Comparison of ENCODE assay signal across 17 mouse cellular contexts in the genomic region with DNA sequence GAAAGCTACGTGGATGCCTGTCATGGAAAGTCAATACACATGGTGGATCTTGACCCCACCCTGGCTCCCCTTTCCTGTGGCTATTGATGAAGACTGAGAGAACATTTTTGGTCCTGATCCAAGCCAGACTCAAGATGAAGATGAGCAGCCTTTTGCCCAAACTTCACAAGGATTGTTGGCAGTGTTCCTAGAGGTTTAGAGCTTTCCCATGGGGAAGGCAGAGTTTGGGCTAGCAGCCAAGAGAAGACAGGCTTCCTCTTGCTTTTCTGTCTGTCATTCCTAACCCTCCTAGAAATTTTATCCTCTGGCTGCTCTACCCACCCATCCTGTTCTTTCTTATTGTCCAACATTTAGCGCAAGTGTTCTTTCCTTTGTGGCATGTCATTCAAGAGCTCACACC.
DNase-seq lines count a peak whose midpoint lies in the region; ATAC-seq and TF ChIP-seq lines count a peak whose summit lies in the region.
"Had no signal": no experiment of that assay in that cellular context is flagged by ENCODE, and none has a peak within 500 bp of the region (broad histone marks: within the 10 kb centered on the region; RNA-seq: fewer than 3 reads in every experiment).

No protein-coding gene starts in this region.

- H3K27ac ChIP-seq in embryonic facial prominence, embryonic 13.5 days: peak overlapping the region; percentile 24
- H3K27ac ChIP-seq in embryonic facial prominence, embryonic 10.5 days (replicated peaks): no peak overlapping the region
- H3K27ac ChIP-seq in limb, embryonic 14.5 days (replicated peaks; ENCODE audit: low read depth, low read length): no peak overlapping the region
- H3K27ac ChIP-seq in limb, embryonic 10.5 days: no peak overlapping the region
- peak overlapping the region; percentile 45; the same call in 1 of the 2 replicates for H3K27ac ChIP-seq in embryonic facial prominence, embryonic 14.5 days (replicated peaks; ENCODE audit: low read depth, low read length)
- H3K27ac ChIP-seq: hindbrain, embryonic 15.5 days; liver, embryonic 12.5 days had no signal

- no peak for DNase-seq in embryonic facial prominence, embryonic 10.5 days (ENCODE audit: low spot score)
- DNase-seq in limb, embryonic 14.5 days (ENCODE audit: low spot score): peak; percentile 52
- DNase-seq in limb, embryonic 10.5 days (ENCODE audit: low spot score): no peak
- DNase-seq in Muller cell, postnatal 12 days (ENCODE audit: inconsistent ontology term): peak; percentile 47
- DNase-seq in embryonic facial prominence, embryonic 14.5 days (ENCODE audit: low spot score): peak; percentile 81
- no peak for DNase-seq in thymus, postnatal 14 days
- DNase-seq: adrenal gland, postnatal 14 days; embryo, embryonic 11 days; lung, postnatal 14 days; right cerebral cortex, postnatal 4 days had no signal

- H3K9me3 ChIP-seq in embryonic facial prominence, embryonic 13.5 days: no peaks in the 10 kb centered on the region
- H3K9me3 ChIP-seq in embryonic facial prominence, embryonic 10.5 days: no peaks in the 10 kb centered on the region
- H3K9me3 ChIP-seq in limb, embryonic 14.5 days (ENCODE audit: control insufficient read depth, low read length): no peaks in the 10 kb centered on the region
- no peaks in the 10 kb centered on the region for H3K9me3 ChIP-seq in limb, embryonic 10.5 days (replicated peaks)
- no peaks in the 10 kb centered on the region for H3K9me3 ChIP-seq in embryonic facial prominence, embryonic 14.5 days (ENCODE audit: control insufficient read depth, low read length)
- H3K9me3 ChIP-seq: heart, embryonic 12.5 days; hindbrain, embryonic 15.5 days; liver, embryonic 12.5 days had no signal

- no peak for TF ChIP-seq POLR2A in limb, embryonic 14.5 days (IDR thresholded peaks at IDR 0.05; ENCODE audit: borderline replicate concordance, extremely low read depth, insufficient read depth, insufficient read length)

- no peak overlapping the region for H3K4me2 ChIP-seq in embryonic facial prominence, embryonic 13.5 days
- no peak overlapping the region for H3K4me2 ChIP-seq in limb, embryonic 14.5 days (replicated peaks; ENCODE audit: low read depth, low read length, severe bottlenecking)
- no peak overlapping the region for H3K4me2 ChIP-seq in embryonic facial prominence, embryonic 14.5 days (ENCODE audit: low read depth, low read length)
- H3K4me2 ChIP-seq: heart, embryonic 12.5 days; hindbrain, embryonic 15.5 days; liver, embryonic 12.5 days had no signal

- ATAC-seq in embryonic facial prominence, embryonic 13.5 days (ENCODE audit: insufficient number of reproducible peaks, insufficient read depth, low FRiP score, low TSS enrichment, low read depth): no peak
- ATAC-seq in limb, embryonic 14.5 days (ENCODE audit: low FRiP score, low read depth): no peak
- no peak for ATAC-seq in embryonic facial prominence, embryonic 14.5 days (ENCODE audit: low read depth)
- ATAC-seq: forebrain, embryonic 16.5 days; intestine, postnatal 0 days; liver, embryonic 12.5 days had no signal

- no peaks in the 10 kb centered on the region for H3K27me3 ChIP-seq in embryonic facial prominence, embryonic 13.5 days
- H3K27me3 ChIP-seq in embryonic facial prominence, embryonic 10.5 days (replicated peaks; ENCODE audit: low read depth, poor library complexity, severe bottlenecking): no peaks in the 10 kb centered on the region
- H3K27me3 ChIP-seq in limb, embryonic 14.5 days (ENCODE audit: control insufficient read depth, insufficient read depth, low read length): no peaks in the 10 kb centered on the region
- no peaks in the 10 kb centered on the region for H3K27me3 ChIP-seq in limb, embryonic 10.5 days (ENCODE audit: low read depth, poor library complexity, severe bottlenecking)
- H3K27me3 ChIP-seq in embryonic facial prominence, embryonic 14.5 days (replicated peaks; ENCODE audit: control insufficient read depth, insufficient read depth, low read length): no peaks in the 10 kb centered on the region
- H3K27me3 ChIP-seq: heart, embryonic 12.5 days; hindbrain, embryonic 15.5 days; liver, embryonic 12.5 days had no signal

- H3K4me3 ChIP-seq in embryonic facial prominence, embryonic 13.5 days: no peak overlapping the region
- no peak overlapping the region for H3K4me3 ChIP-seq in embryonic facial prominence, embryonic 10.5 days
- no peak overlapping the region for H3K4me3 ChIP-seq in limb, embryonic 14.5 days (replicated peaks; ENCODE audit: low read length)
- no peak overlapping the region for H3K4me3 ChIP-seq in limb, embryonic 10.5 days
- H3K4me3 ChIP-seq in embryonic facial prominence, embryonic 14.5 days (ENCODE audit: low read depth, low read length): no peak overlapping the region
- H3K4me3 ChIP-seq: erythroblast, embryonic 14.5 days; heart, embryonic 12.5 days; hindbrain, embryonic 15.5 days; liver, embryonic 12.5 days had no signal

- no peak overlapping the region for H3K9ac ChIP-seq in embryonic facial prominence, embryonic 13.5 days
- no peak overlapping the region for H3K9ac ChIP-seq in limb, embryonic 14.5 days (ENCODE audit: low read depth, low read length, severe bottlenecking)
- no peak overlapping the region for H3K9ac ChIP-seq in embryonic facial prominence, embryonic 14.5 days (ENCODE audit: low read depth, low read length)
- H3K9ac ChIP-seq: heart, embryonic 12.5 days; hindbrain, embryonic 15.5 days; liver, embryonic 12.5 days had no signal

- no peaks in the 10 kb centered on the region for H3K36me3 ChIP-seq in embryonic facial prominence, embryonic 13.5 days
- H3K36me3 ChIP-seq in embryonic facial prominence, embryonic 10.5 days (replicated peaks): no peaks in the 10 kb centered on the region
- H3K36me3 ChIP-seq in limb, embryonic 14.5 days (ENCODE audit: control insufficient read depth, insufficient read depth, low read length): no peaks in the 10 kb centered on the region
- H3K36me3 ChIP-seq in limb, embryonic 10.5 days: no peaks in the 10 kb centered on the region
- no peaks in the 10 kb centered on the region for H3K36me3 ChIP-seq in embryonic facial prominence, embryonic 14.5 days (ENCODE audit: control insufficient read depth, insufficient read depth, low read length)
- H3K36me3 ChIP-seq: heart, embryonic 12.5 days; hindbrain, embryonic 15.5 days; liver, embryonic 12.5 days had no signal

- H3K4me1 ChIP-seq in embryonic facial prominence, embryonic 13.5 days: peaks cover 39% of the 10 kb centered on the region
- H3K4me1 ChIP-seq in embryonic facial prominence, embryonic 10.5 days: peaks cover 24% of the 10 kb centered on the region
- peaks cover 7% of the 10 kb centered on the region for H3K4me1 ChIP-seq in limb, embryonic 14.5 days (ENCODE audit: control insufficient read depth, insufficient read depth, low read length)
- H3K4me1 ChIP-seq in limb, embryonic 10.5 days: peaks cover 23% of the 10 kb centered on the region
- H3K4me1 ChIP-seq in embryonic facial prominence, embryonic 14.5 days (ENCODE audit: control insufficient read depth, insufficient read depth, low read length): peaks cover 25% of the 10 kb centered on the region
- H3K4me1 ChIP-seq: liver, embryonic 12.5 days had no signal

- 43% methylated on average over 2 of the region's 2 CpGs for WGBS in embryonic facial prominence, embryonic 13.5 days
- WGBS in embryonic facial prominence, embryonic 10.5 days: 96% methylated on average over 2 of the region's 2 CpGs
- WGBS in limb, embryonic 14.5 days: 66% methylated on average over 2 of the region's 2 CpGs
- 90% methylated on average over 2 of the region's 2 CpGs for WGBS in limb, embryonic 10.5 days
- WGBS in embryonic facial prominence, embryonic 14.5 days: 41% methylated on average over 2 of the region's 2 CpGs

Comparison
In these comparisons a context has a peak if more than half of its experiments do, and no peak if none do; other contexts are left out.
1. H3K27ac ChIP-seq: peak in embryonic facial prominence, embryonic 13.5 days (single experiment) and embryonic facial prominence, embryonic 14.5 days (single experiment); none in embryonic facial prominence, embryonic 10.5 days (single experiment), limb, embryonic 14.5 days (single experiment) and limb, embryonic 10.5 days (single experiment).
2. DNase-seq: peak in limb, embryonic 14.5 days (single experiment), Muller cell, postnatal 12 days (single experiment) and embryonic facial prominence, embryonic 14.5 days (single experiment); none in embryonic facial prominence, embryonic 10.5 days (single experiment), limb, embryonic 10.5 days (single experiment) and thymus, postnatal 14 days (single experiment).